Mouse (Mus musculus) bone marrow macrophage, adult 2 months (primary cell): ENCODE measurements around the gene Col6a1.

Experiments
- CTCF ChIP-seq: IDR thresholded peaks from 2 replicates; pipeline ENCODE4 v1.5.1; 2012; ENCODE audit warnings: low read depth, mild to moderate bottlenecking, low read length, moderate library complexity
- POLR2A ChIP-seq: IDR thresholded peaks from 2 replicates; pipeline ENCODE4 v1.6.1; 2012; ENCODE audit warnings: mild to moderate bottlenecking, low read depth, low read length, borderline replicate concordance

GRCm38 (mm10) chr10:76665551-76665950 is 60.4 kb downstream of the Col6a1 start:
- TF ChIP-seq CTCF (no peak), POLR2A (no peak)
